Mouse (Mus musculus) hindbrain, postnatal 0 days (tissue): ENCODE measurements at regions not wholly inside any gene's neighbourhood (a gene's known extent, or its start where the extent isn't known, plus 50 kb on each side); places are given as distances from the start of the nearest gene placed in this dataset.
"Not testable (repeated sequence)": the region's sequence is repeated elsewhere in the genome, so short reads cannot be mapped to it uniquely, and the experiment has no call there.

Source experiments
- ATAC-seq: fragments of 200-750 bp; cut with Nextera tagmentation; 2 replicates; pipeline ENCODE4 v1.8.0; 2017; ENCODE audit warnings: mild to moderate bottlenecking, moderate TSS enrichment, moderate library complexity
- DNase-seq: peaks from one replicate; pipeline ENCODE4 v3.0.0-alpha.2; 2015; ENCODE audit warnings: low spot score
- H3K27ac ChIP-seq: fragments of 300-500 bp; sonication (generic); 2 replicates; pipeline ENCODE4 v1.5.1; 2014; ENCODE audit warnings: mild to moderate bottlenecking
- H3K27me3 ChIP-seq: fragments of 300-500 bp; sonication (generic); 2 replicates; pipeline ENCODE4 v1.6.1; 2014; ENCODE audit warnings: low read length, mixed read lengths; ENCODE audit not compliant: insufficient read depth
- H3K36me3 ChIP-seq: fragments of 300-500 bp; sonication (generic); 2 replicates; pipeline ENCODE4 v1.6.1; 2014; ENCODE audit warnings: low read length, mixed read lengths; ENCODE audit not compliant: insufficient read depth
- H3K4me1 ChIP-seq: fragments of 300-500 bp; sonication (generic); 2 replicates; pipeline ENCODE4 v1.6.1; 2014; ENCODE audit warnings: antibody characterized with exemption, low read length, mixed read lengths; ENCODE audit not compliant: insufficient read depth
- H3K4me2 ChIP-seq: fragments of 300-500 bp; sonication (generic); 2 replicates; pipeline ENCODE4 v1.6.1; 2014; ENCODE audit warnings: low read depth, mild to moderate bottlenecking, low read length, moderate library complexity, mixed read lengths
- H3K4me3 ChIP-seq: fragments of 300-500 bp; sonication (generic); 2 replicates; pipeline ENCODE4 v1.5.1; 2014; ENCODE audit warnings: low read length
- H3K9ac ChIP-seq: fragments of 300-500 bp; sonication (generic); replicated peaks from 2 replicates; pipeline ENCODE4 v1.6.1; 2014; ENCODE audit warnings: mild to moderate bottlenecking, low read length, moderate library complexity, mixed read lengths
- H3K9me3 ChIP-seq: fragments of 300-500 bp; sonication (generic); 2 replicates; pipeline ENCODE4 v1.6.1; 2016; ENCODE audit warnings: low read length, mixed read lengths
- CTCF ChIP-seq: IDR thresholded peaks from 2 replicates; pipeline ENCODE4 v1.5.1; 2016; ENCODE audit warnings: antibody characterized with exemption, control low read depth, low read depth
- WGBS: fragments of 180-500 bp; shearing (Covaris S2); extraction: QIAGEN DNeasy Blood & Tissue Kit; methylation state at CpG from one replicate; pipeline ENCODE4 v1.1.7; 2014; 5-methylcytosine and 5-hydroxymethylcytosine counted together

DNA sequence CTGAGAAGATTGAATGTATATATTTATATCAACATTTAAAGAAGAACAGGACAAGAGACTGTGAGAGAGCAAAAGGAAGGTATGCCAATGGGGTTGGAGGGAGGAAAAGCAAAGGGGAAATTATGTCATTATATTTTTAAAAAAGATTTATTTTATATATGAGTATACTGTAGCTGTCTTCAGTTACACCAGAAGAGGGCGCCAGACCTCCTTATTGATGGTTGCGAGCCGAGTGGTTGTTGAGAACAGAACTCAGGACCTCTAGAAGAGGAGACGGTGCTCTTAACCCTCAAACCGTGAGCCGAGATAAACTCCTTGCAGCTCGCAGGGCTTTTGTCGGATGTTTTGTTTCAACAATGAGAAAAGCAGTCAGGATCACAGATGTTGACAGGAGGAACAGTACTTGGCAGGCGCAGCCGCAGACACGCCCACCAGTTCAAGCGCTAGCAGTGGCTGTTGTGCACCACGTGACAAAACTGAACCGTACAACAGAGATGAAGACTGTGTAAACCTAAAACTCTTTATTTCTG, 158.7 kb downstream of the Mat2b start:
- DNase-seq, result no peak
- H3K9me3 ChIP-seq, result no peaks in the 10 kb centered on the region
- 87% methylated on average over 14 of the region's 14 CpGs for WGBS

DNA sequence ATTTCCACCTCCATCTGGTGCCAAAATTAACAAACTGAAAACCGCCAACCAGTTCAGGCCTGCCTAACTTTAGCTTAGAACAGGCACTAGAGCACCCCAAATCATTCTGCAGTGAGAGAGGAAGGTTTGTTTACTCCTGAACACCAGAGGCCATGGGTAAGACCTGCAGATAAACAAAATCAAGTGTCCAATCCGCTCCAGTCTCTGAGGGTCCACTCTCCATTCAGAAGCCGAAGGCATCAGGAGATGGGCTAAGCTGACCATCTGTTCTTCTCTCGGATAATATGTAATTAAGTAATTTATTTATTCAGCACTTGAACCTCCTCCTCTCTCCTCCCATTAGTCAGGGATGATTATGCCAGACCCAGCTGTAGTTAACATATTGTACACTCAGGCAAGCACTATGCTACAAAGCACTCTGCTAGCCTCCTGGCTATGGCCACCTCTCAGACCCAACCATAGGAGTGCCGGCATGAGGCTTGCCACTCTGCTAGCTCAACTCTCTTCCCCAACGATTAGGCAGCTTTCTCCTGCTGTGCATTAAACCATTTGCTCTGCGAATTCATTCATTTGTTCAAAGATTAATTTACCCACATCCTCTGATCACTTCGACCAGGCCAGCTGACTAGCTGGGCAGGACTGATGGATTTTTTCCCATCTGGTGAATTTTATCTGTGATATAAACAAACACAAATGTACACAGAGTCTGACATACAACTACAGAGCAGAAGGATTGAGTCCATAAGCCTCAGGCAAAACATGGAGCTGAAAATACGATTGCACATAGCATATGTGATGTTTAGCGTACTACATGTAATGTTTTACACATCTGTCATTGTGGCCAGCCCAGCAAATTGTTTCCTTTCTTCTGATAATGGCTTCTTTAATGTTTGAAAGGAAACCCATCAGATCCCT, 184.4 kb downstream of the Mat2b start:
- no peak for TF ChIP-seq CTCF
- Histone ChIP-seq H3K4me1 (no peaks in the 10 kb centered on the region), H3K27me3 (no peaks in the 10 kb centered on the region), H3K9me3 (no peaks in the 10 kb centered on the region), H3K36me3 (no peaks in the 10 kb centered on the region), H3K27ac (no peak overlapping the region), H3K4me2 (no peak overlapping the region), H3K9ac (no peak overlapping the region), H3K4me3 (no peak overlapping the region)
- DNase-seq, result peak; percentile 37
- peak; percentile 68 for ATAC-seq
- 50% methylated on average over 10 of the region's 10 CpGs for WGBS

More for the DNA sequence above, 158.7 kb downstream of the Mat2b start:
- no peak overlapping the region for H3K9ac ChIP-seq
- no peaks in the 10 kb centered on the region for H3K36me3 ChIP-seq
- H3K27ac ChIP-seq, result no peak overlapping the region
- no peak overlapping the region for H3K4me3 ChIP-seq
- no peaks in the 10 kb centered on the region for H3K4me1 ChIP-seq
- H3K27me3 ChIP-seq, result no peaks in the 10 kb centered on the region
- H3K4me2 ChIP-seq, result no peak overlapping the region
- no peak for ATAC-seq
- no peak for TF ChIP-seq CTCF

DNA sequence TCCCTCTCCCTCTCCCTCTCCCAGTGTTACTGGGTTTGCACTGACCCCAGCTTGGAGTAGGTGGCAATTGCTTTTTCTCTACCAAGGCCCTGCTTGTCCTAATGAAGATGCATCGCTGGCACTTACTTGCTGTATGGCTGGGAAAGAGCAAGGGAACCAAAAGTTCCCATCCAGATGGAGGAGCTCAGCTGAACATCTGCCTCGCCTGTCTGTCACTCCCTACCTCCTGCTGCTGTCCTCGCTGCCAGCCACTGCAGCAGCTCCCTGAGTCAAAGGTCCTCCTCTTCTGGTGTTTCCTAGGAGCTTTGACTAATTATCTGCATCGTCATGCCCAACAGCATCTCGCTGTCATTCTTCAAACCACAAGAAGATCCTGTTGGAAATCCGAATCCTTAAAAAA, 203.4 kb downstream of the Mat2b start:
- Histone ChIP-seq H3K9ac (no peak overlapping the region), H3K27ac (no peak overlapping the region), H3K4me3 (no peak overlapping the region), H3K36me3 (no peaks in the 10 kb centered on the region), H3K4me1 (no peaks in the 10 kb centered on the region), H3K9me3 (no peaks in the 10 kb centered on the region), H3K4me2 (no peak overlapping the region), H3K27me3 (no peaks in the 10 kb centered on the region)
- ATAC-seq, result no peak
- WGBS, result 26% methylated on average over 6 of the region's 6 CpGs
- peak; percentile 26 for DNase-seq
- TF ChIP-seq CTCF, result no peak

GRCm38 (mm10) chr11:40478171-40478570, 216.8 kb downstream of the Mat2b start:
- H3K4me2 ChIP-seq, H3K4me1 ChIP-seq, DNase-seq, H3K27me3 ChIP-seq, H3K27ac ChIP-seq, H3K9me3 ChIP-seq, H3K4me3 ChIP-seq, H3K9ac ChIP-seq, H3K36me3 ChIP-seq, ATAC-seq: not testable (repeated sequence)
- 19% methylated on average over 6 of the region's 6 CpGs for WGBS

GRCm38 (mm10) chr11:40477294-40477693, 217.7 kb downstream of the Mat2b start:
- Histone ChIP-seq H3K27ac (no peak overlapping the region), H3K4me1 (no peaks in the 10 kb centered on the region), H3K9me3 (no peaks in the 10 kb centered on the region), H3K4me2 (no peak overlapping the region), H3K9ac (no peak overlapping the region), H3K36me3 (no peaks in the 10 kb centered on the region), H3K27me3 (no peaks in the 10 kb centered on the region), H3K4me3 (no peak overlapping the region)
- ATAC-seq (no peak), DNase-seq (no peak)
- 25% methylated on average over 7 of the region's 7 CpGs for WGBS
- TF ChIP-seq CTCF, result no peak

GRCm38 (mm10) chr11:40469080-40469705, 225.8 kb downstream of the Mat2b start:
- WGBS, result 12% methylated on average over 6 of the region's 6 CpGs
- no peak overlapping the region for H3K27ac ChIP-seq

More at GRCm38 (mm10) chr11:40469080-40469705, 225.8 kb downstream of the Mat2b start:
- Histone ChIP-seq H3K9me3 (no peaks in the 10 kb centered on the region), H3K9ac (no peak overlapping the region), H3K27me3 (no peaks in the 10 kb centered on the region), H3K4me1 (no peaks in the 10 kb centered on the region), H3K36me3 (no peaks in the 10 kb centered on the region), H3K4me2 (no peak overlapping the region), H3K4me3 (no peak overlapping the region)
- ATAC-seq (peak; percentile 87), DNase-seq (peak; percentile 90)
- peak; percentile 90 for TF ChIP-seq CTCF
